Mouse (Mus musculus): ENCODE measurements at regions not wholly inside any gene's neighbourhood (a gene's known extent, or its start where the extent isn't known, plus 50 kb on each side); places are given as distances from the start of the nearest gene placed in this dataset.

DNA sequence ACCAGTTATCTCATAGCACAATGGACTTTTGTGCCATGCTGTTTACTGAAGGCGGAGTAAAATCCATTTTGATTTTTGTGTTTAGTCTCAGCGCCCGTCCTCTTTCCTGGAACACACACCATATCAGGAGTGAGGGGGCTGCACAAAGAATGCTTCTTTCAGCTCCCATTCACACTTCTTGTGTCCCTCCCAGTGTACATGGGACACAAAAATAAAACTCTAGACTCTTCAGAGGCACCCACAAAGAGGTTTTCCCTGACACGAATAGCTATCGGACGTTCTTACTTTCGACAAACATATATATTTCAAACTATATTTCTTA lies 347.9 kb upstream of the Pou3f2 start:
- no peak for TF ChIP-seq CTCF (IDR thresholded peaks at IDR 0.05; ENCODE audit: low read depth)
- no peak for TF ChIP-seq EP300 (IDR thresholded peaks at IDR 0.05; ENCODE audit: low read depth)
